Mouse (Mus musculus) midbrain, embryonic 15.5 days (tissue): Measurements from ENCODE around the gene Dbn1. TPM values are rescaled to one million over a fixed set of nuclear protein-coding genes. Genes with fewer than 3 reads are reported as not detected.
A peak's percentile ranks its signal among the peaks of the same experiment; 100 is the strongest.

Source experiments
- ATAC-seq: fragments of 200-750 bp; cut with Nextera tagmentation; replicated peaks from 2 replicates; pipeline ENCODE4 v1.8.0; 2017; ENCODE audit warnings: moderate TSS enrichment
- H3K27ac ChIP-seq: fragments of 300-500 bp; sonication (generic); 2 replicates; pipeline ENCODE4 v1.5.1; 2015; ENCODE audit warnings: mild to moderate bottlenecking, inconsistent platforms
- H3K27me3 ChIP-seq: fragments of 300-500 bp; sonication (generic); replicated peaks from 2 replicates; pipeline ENCODE4 v1.6.1; 2015; ENCODE audit warnings: inconsistent platforms
- H3K36me3 ChIP-seq: fragments of 300-500 bp; sonication (generic); replicated peaks from 2 replicates; pipeline ENCODE4 v1.6.1; 2015; ENCODE audit warnings: inconsistent platforms
- H3K4me1 ChIP-seq: fragments of 300-500 bp; sonication (generic); 2 replicates; pipeline ENCODE4 v1.6.1; 2015; ENCODE audit warnings: inconsistent platforms
- H3K4me2 ChIP-seq: fragments of 300-500 bp; sonication (generic); 2 replicates; pipeline ENCODE4 v1.6.1; 2015; ENCODE audit warnings: inconsistent platforms, mild to moderate bottlenecking, moderate library complexity
- H3K4me3 ChIP-seq: fragments of 300-500 bp; sonication (generic); 2 replicates; pipeline ENCODE4 v1.5.1; 2015; ENCODE audit warnings: mild to moderate bottlenecking, inconsistent platforms
- H3K9ac ChIP-seq: fragments of 300-500 bp; sonication (generic); 2 replicates; pipeline ENCODE4 v1.6.1; 2015; ENCODE audit warnings: mild to moderate bottlenecking, inconsistent platforms
- H3K9me3 ChIP-seq: fragments of 300-500 bp; sonication (generic); 2 replicates; pipeline ENCODE4 v1.6.1; 2016; ENCODE audit warnings: inconsistent platforms
- WGBS: fragments of 180-500 bp; shearing (Covaris S2); methylation state at CpG from one replicate; pipeline ENCODE4 v1.1.7; 2015; ENCODE audit warnings: mixed read lengths; 5-methylcytosine and 5-hydroxymethylcytosine counted together
- polyA plus RNA-seq: library from polyadenylated mRNA; unstranded; fragments of >200 nt; fragmentation: Nextera tagmentation; extraction: Ambion mirVana; gene quantifications from 2 replicates; pipeline ENCODE4 v1.2.1, GENCODE M21; 2015

Dbn1 gene
- polyA plus RNA-seq, 1 experiment from 2014 or later, result 645 TPM

- no peak overlapping the region for H3K4me3 ChIP-seq
- no peaks in the 10 kb centered on the region for H3K9me3 ChIP-seq
- H3K27ac ChIP-seq, result peak overlapping the region; percentile 97
- H3K9ac ChIP-seq, result no peak overlapping the region
- H3K36me3 ChIP-seq, result peaks cover 14% of the 10 kb centered on the region; the same call in 1 of the 2 replicates
- 44% methylated on average over 2 of the region's 2 CpGs for WGBS
- H3K27me3 ChIP-seq, result no peaks in the 10 kb centered on the region
- no peak for ATAC-seq
- peak overlapping the region; percentile 89; the same call in 1 of the 2 replicates for H3K4me2 ChIP-seq
- peaks cover 44% of the 10 kb centered on the region for H3K4me1 ChIP-seq
Observed at GRCm38 (mm10) chr13:55462965-55463364, 24.9 kb downstream of the Dbn1 start.

- peaks cover 44% of the 10 kb centered on the region for H3K36me3 ChIP-seq
Observed at GRCm38 (mm10) chr13:55451785-55452549, 35.9 kb downstream of the Dbn1 start.

GRCm38 (mm10) chr13:55451296-55451695 lies 36.6 kb downstream of the Dbn1 start:
- Histone ChIP-seq H3K4me2 (no peak overlapping the region), H3K9ac (no peak overlapping the region), H3K4me1 (peaks cover 16% of the 10 kb centered on the region), H3K27me3 (no peaks in the 10 kb centered on the region), H3K9me3 (no peaks in the 10 kb centered on the region), H3K4me3 (no peak overlapping the region), H3K27ac (no peak overlapping the region), H3K36me3 (peaks cover 44% of the 10 kb centered on the region)
- WGBS, result 92% methylated on average over 10 of the region's 10 CpGs
- no peak for ATAC-seq

More at GRCm38 (mm10) chr13:55451785-55452549, 35.9 kb downstream of the Dbn1 start:
- Histone ChIP-seq H3K4me3 (no peak overlapping the region), H3K9me3 (no peaks in the 10 kb centered on the region), H3K27ac (no peak overlapping the region), H3K4me2 (no peak overlapping the region), H3K4me1 (peaks cover 9% of the 10 kb centered on the region), H3K9ac (no peak overlapping the region), H3K27me3 (no peaks in the 10 kb centered on the region)
- no peak for ATAC-seq
- WGBS, result 96% methylated on average over 16 of the region's 16 CpGs

- 97% methylated on average over 11 of the region's 11 CpGs for WGBS
- H3K9me3 ChIP-seq, result no peaks in the 10 kb centered on the region
- no peak for ATAC-seq
- H3K9ac ChIP-seq, result no peak overlapping the region
- no peak overlapping the region for H3K27ac ChIP-seq
- peaks cover 22% of the 10 kb centered on the region for H3K4me1 ChIP-seq
- H3K4me3 ChIP-seq, result no peak overlapping the region
- no peaks in the 10 kb centered on the region for H3K27me3 ChIP-seq
- peaks cover 40% of the 10 kb centered on the region for H3K36me3 ChIP-seq
- H3K4me2 ChIP-seq, result no peak overlapping the region
Observed at GRCm38 (mm10) chr13:55450511-55450980, 37.4 kb downstream of the Dbn1 start.

GRCm38 (mm10) chr13:55449679-55450441 lies 38.1 kb downstream of the Dbn1 start:
- no peak overlapping the region for H3K4me2 ChIP-seq
- no peaks in the 10 kb centered on the region for H3K9me3 ChIP-seq
- H3K27ac ChIP-seq, result no peak overlapping the region
- peaks cover 36% of the 10 kb centered on the region for H3K36me3 ChIP-seq
- H3K4me3 ChIP-seq, result no peak overlapping the region
- 95% methylated on average over 17 of the region's 17 CpGs for WGBS
- no peak overlapping the region for H3K9ac ChIP-seq
- no peaks in the 10 kb centered on the region for H3K27me3 ChIP-seq
- no peak for ATAC-seq
- peaks cover 22% of the 10 kb centered on the region for H3K4me1 ChIP-seq

- Histone ChIP-seq H3K9ac (no peak overlapping the region), H3K36me3 (peaks cover 32% of the 10 kb centered on the region), H3K4me1 (peaks cover 22% of the 10 kb centered on the region), H3K27ac (no peak overlapping the region), H3K27me3 (no peaks in the 10 kb centered on the region), H3K4me2 (no peak overlapping the region), H3K4me3 (no peak overlapping the region), H3K9me3 (no peaks in the 10 kb centered on the region)
- ATAC-seq, result no peak
- 91% methylated on average over 9 of the region's 9 CpGs for WGBS
Observed at GRCm38 (mm10) chr13:55449205-55449604, 38.7 kb downstream of the Dbn1 start.

- WGBS, result 94% methylated on average over 5 of the region's 5 CpGs
- Histone ChIP-seq H3K9ac (no peak overlapping the region), H3K27me3 (no peaks in the 10 kb centered on the region), H3K4me2 (no peak overlapping the region), H3K4me1 (peaks cover 30% of the 10 kb centered on the region), H3K36me3 (peaks cover 28% of the 10 kb centered on the region), H3K4me3 (no peak overlapping the region), H3K9me3 (no peaks in the 10 kb centered on the region), H3K27ac (no peak overlapping the region)
- ATAC-seq, result no peak
Observed at GRCm38 (mm10) chr13:55448131-55448530, 39.8 kb downstream of the Dbn1 start.

- no peak for ATAC-seq
- Histone ChIP-seq H3K4me1 (peaks cover 30% of the 10 kb centered on the region), H3K27ac (no peak overlapping the region), H3K27me3 (no peaks in the 10 kb centered on the region), H3K9me3 (no peaks in the 10 kb centered on the region), H3K4me2 (no peak overlapping the region), H3K4me3 (no peak overlapping the region), H3K9ac (no peak overlapping the region), H3K36me3 (peaks cover 22% of the 10 kb centered on the region)
- 61% methylated on average over 3 of the region's 3 CpGs for WGBS
Observed at GRCm38 (mm10) chr13:55447543-55447943, 40.4 kb downstream of the Dbn1 start.

GRCm38 (mm10) chr13:55446483-55447105 lies 41.3 kb downstream of the Dbn1 start:
- Histone ChIP-seq H3K4me1 (peaks cover 30% of the 10 kb centered on the region), H3K4me3 (peak overlapping the region; percentile 75), H3K9ac (peak overlapping the region; percentile 85; the same call in 1 of the 2 replicates), H3K9me3 (no peaks in the 10 kb centered on the region), H3K36me3 (peaks cover 13% of the 10 kb centered on the region), H3K27me3 (no peaks in the 10 kb centered on the region), H3K4me2 (peak overlapping the region; percentile 66), H3K27ac (no peak overlapping the region)
- no peak for ATAC-seq
- WGBS, result 82% methylated on average over 6 of the region's 6 CpGs

GRCm38 (mm10) chr13:55445361-55446091 lies 42.4 kb downstream of the Dbn1 start:
- H3K36me3 ChIP-seq, result peaks cover 2% of the 10 kb centered on the region; the same call in 1 of the 2 replicates
- peak overlapping the region; percentile 66 for H3K4me2 ChIP-seq
- H3K4me3 ChIP-seq, result peak overlapping the region; percentile 75
- under 1% methylated on average over 54 of the region's 66 CpGs for WGBS
- H3K9me3 ChIP-seq, result no peaks in the 10 kb centered on the region
- peak overlapping the region; percentile 93 for H3K27ac ChIP-seq
- no peak for ATAC-seq
- H3K4me1 ChIP-seq, result peaks cover 30% of the 10 kb centered on the region
- peak overlapping the region; percentile 85 for H3K9ac ChIP-seq
- no peaks in the 10 kb centered on the region for H3K27me3 ChIP-seq

GRCm38 (mm10) chr13:55444937-55445315 lies 43.0 kb downstream of the Dbn1 start, which contains the start of gene Grk6:
Gene Grk6 (plus strand): TSS chr13:55445072.
- 0% methylated on average over 34 of the region's 35 CpGs for WGBS
- ATAC-seq, result peak; percentile 97

More at GRCm38 (mm10) chr13:55444937-55445315, 43.0 kb downstream of the Dbn1 start, which contains the start of gene Grk6:
- H3K9ac ChIP-seq, result peak within 1 kb of the TSS; percentile 85
- H3K36me3 ChIP-seq, result no peaks in the 10 kb centered on the region
- H3K27ac ChIP-seq, result peak within 1 kb of the TSS; percentile 93
- H3K27me3 ChIP-seq, result no peaks in the 10 kb centered on the region
- no peaks in the 10 kb centered on the region for H3K9me3 ChIP-seq
- H3K4me1 ChIP-seq, result peaks cover 30% of the 10 kb centered on the region
- peak within 1 kb of the TSS; percentile 75 for H3K4me3 ChIP-seq
- H3K4me2 ChIP-seq, result peak within 1 kb of the TSS; percentile 66
